Mouse (Mus musculus): ENCODE data around the gene Prok1. TPM values are rescaled to one million over a fixed set of nuclear protein-coding genes. Genes with fewer than 3 reads are reported as not detected.

Prok1 gene
- polyA plus RNA-seq, 1 experiment from 2014 or later: not detected

DNA sequence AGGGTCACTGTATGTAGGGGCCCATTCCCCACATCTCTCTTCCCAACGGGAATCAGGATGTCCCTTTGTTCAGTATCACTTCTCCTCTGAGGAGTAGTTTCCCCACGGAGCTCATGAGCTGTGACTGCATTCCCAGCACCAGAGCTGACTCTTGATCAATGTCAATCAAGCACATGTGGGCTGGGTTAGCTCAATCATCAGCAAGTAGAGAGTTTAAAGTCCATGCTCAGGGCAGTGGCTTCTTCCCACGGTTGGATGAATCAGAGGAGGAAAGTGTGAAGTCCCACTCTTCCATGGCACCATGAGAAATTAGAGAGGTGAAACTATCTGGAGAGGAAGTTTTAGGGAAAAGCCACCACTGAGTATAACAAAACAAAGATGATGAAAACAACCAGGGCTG is 9.5 kb upstream of the Prok1 start:
- no peak overlapping the region for H3K4me2 ChIP-seq (replicated peaks; ENCODE audit: low read depth, low read length)
- WGBS: 66% methylated on average over 3 of the region's 3 CpGs
- H3K27me3 ChIP-seq (ENCODE audit: control insufficient read depth, insufficient read depth, low read length): peaks cover 2% of the 10 kb centered on the region; the same call in 1 of the 2 replicates
- no peaks in the 10 kb centered on the region for H3K36me3 ChIP-seq (ENCODE audit: control insufficient read depth, insufficient read depth, low read length)
- no peak overlapping the region for H3K4me3 ChIP-seq (ENCODE audit: low read length)
- no peak overlapping the region for H3K9ac ChIP-seq (ENCODE audit: low read depth, low read length)
- no peak overlapping the region for H3K27ac ChIP-seq (ENCODE audit: low read depth, low read length)
- H3K9me3 ChIP-seq (ENCODE audit: control insufficient read depth, low read length): no peaks in the 10 kb centered on the region
- no peaks in the 10 kb centered on the region for H3K4me1 ChIP-seq (ENCODE audit: control insufficient read depth, insufficient read depth, low read length)
- ATAC-seq (ENCODE audit: low FRiP score, low TSS enrichment): no peak

DNA sequence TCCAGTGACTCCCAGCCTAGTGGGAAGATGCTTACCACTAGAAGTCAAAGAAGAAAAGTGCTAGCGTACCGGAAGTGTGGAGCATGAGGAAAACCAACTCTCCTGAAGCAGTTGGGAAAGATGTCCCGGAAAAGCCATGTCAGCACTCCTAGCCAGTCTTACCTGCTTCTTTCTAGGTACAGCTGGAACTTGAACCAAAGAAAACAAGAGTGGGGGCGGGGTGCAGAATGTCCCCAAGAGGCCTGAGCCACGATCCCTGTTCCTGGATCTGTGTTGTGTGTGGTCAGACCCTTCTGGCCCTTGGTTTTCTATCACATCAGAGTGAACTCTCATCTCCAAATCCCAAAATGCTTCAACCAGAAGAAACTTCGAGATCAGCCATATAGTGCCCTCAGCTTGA is 7.4 kb upstream of the Prok1 start:
- H3K4me2 ChIP-seq (replicated peaks; ENCODE audit: low read depth, low read length): no peak overlapping the region
- 72% methylated on average over 6 of the region's 6 CpGs for WGBS
- no peak for ATAC-seq (ENCODE audit: low FRiP score, low TSS enrichment)

DNA sequence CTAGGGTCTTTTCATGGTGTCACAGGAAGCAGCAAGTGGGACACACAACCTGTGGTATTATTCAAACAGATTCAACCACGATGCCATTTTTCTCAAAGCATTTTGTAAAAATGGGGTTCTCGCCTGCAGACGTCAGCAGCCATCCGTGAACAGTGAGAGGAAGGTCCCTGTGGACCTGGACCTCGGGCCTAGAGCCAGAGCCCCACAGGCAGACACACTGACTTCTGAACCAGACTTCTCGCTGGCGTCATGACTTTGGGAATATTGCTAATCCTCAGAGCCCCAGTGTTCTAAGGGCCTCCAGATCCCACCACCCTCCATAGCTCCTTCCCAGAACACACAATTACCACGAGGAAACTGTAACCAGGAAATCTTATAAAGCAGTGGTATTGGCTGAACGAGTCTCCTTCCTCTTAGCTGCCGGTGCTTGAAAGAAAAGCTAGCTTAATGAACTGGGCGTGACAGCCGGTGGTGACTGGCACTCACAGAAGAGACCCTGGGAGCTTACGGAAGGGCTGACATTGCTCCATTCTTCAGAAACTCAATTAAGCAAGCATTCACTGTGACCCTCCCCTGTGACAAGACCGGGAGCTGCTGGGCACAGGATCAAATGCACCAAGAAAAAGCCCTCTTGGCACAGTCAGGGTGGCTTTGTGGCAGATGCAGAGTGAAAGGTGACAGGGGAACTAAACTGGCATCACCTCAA is 2.0 kb upstream of the Prok1 start:
- 46% methylated on average over 14 of the region's 14 CpGs for WGBS
- H3K27ac ChIP-seq (ENCODE audit: low read depth, low read length): no peak overlapping the region

More for the DNA sequence above, 7.4 kb upstream of the Prok1 start:
- H3K9me3 ChIP-seq (ENCODE audit: control insufficient read depth, low read length): no peaks in the 10 kb centered on the region
- no peak overlapping the region for H3K27ac ChIP-seq (ENCODE audit: low read depth, low read length)
- no peak overlapping the region for H3K4me3 ChIP-seq (ENCODE audit: low read length)
- no peaks in the 10 kb centered on the region for H3K36me3 ChIP-seq (ENCODE audit: control insufficient read depth, insufficient read depth, low read length)
- no peak overlapping the region for H3K9ac ChIP-seq (ENCODE audit: low read depth, low read length)
- no peaks in the 10 kb centered on the region for H3K4me1 ChIP-seq (ENCODE audit: control insufficient read depth, insufficient read depth, low read length)
- peaks cover 7% of the 10 kb centered on the region; the same call in 1 of the 2 replicates for H3K27me3 ChIP-seq (ENCODE audit: control insufficient read depth, insufficient read depth, low read length)

GRCm38 (mm10) chr3:107238471-107238980 is 981 bp downstream of the Prok1 start:
- H3K4me3 ChIP-seq (ENCODE audit: low read length): no peak overlapping the region
- H3K4me1 ChIP-seq (ENCODE audit: control insufficient read depth, insufficient read depth, low read length): no peaks in the 10 kb centered on the region
- H3K9me3 ChIP-seq (ENCODE audit: control insufficient read depth, low read length): no peaks in the 10 kb centered on the region
- ATAC-seq (ENCODE audit: low FRiP score, low TSS enrichment): no peak
- 86% methylated on average over 8 of the region's 8 CpGs for WGBS
- 0 out of 2 replicates have a peak, but pooled peaks cover 3% of the 10 kb centered on the region for H3K27me3 ChIP-seq (ENCODE audit: control insufficient read depth, insufficient read depth, low read length)
- no peak overlapping the region for H3K4me2 ChIP-seq (replicated peaks; ENCODE audit: low read depth, low read length)
- no peak overlapping the region for H3K9ac ChIP-seq (ENCODE audit: low read depth, low read length)
- no peaks in the 10 kb centered on the region for H3K36me3 ChIP-seq (ENCODE audit: control insufficient read depth, insufficient read depth, low read length)
- H3K27ac ChIP-seq (ENCODE audit: low read depth, low read length): no peak overlapping the region

More for the DNA sequence above, 2.0 kb upstream of the Prok1 start:
- Histone ChIP-seq H3K4me2 (replicated peaks; ENCODE audit: low read depth, low read length) (no peak overlapping the region), H3K4me3 (ENCODE audit: low read length) (no peak overlapping the region), H3K9me3 (ENCODE audit: control insufficient read depth, low read length) (no peaks in the 10 kb centered on the region), H3K36me3 (ENCODE audit: control insufficient read depth, insufficient read depth, low read length) (no peaks in the 10 kb centered on the region), H3K9ac (ENCODE audit: low read depth, low read length) (no peak overlapping the region), H3K27me3 (ENCODE audit: control insufficient read depth, insufficient read depth, low read length) (0 out of 2 replicates have a peak, but pooled peaks cover 4% of the 10 kb centered on the region), H3K4me1 (ENCODE audit: control insufficient read depth, insufficient read depth, low read length) (no peaks in the 10 kb centered on the region)
- ATAC-seq (ENCODE audit: low FRiP score, low TSS enrichment): no peak

DNA sequence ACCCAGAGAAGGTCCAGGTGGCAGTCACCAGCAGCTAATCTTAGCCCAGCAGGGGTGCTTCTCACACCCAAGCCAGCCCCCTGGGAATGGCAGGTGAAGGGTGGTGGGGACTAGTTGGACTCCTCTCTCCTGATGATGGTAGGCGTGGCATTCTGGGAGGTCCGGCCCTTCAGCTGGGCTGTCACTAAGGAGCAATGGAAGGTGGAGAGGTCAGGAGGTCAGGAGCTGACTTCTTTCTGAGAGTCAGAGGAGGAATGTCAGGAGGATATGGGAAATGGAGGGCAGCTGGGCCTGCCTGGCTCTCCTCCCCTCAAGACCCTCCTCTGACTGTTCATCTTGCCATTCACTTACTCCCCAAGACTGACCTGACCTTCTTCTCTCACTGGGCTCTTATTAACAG is 1.5 kb downstream of the Prok1 start:
- ATAC-seq (ENCODE audit: low FRiP score, low TSS enrichment): no peak
- H3K4me2 ChIP-seq (replicated peaks; ENCODE audit: low read depth, low read length): no peak overlapping the region
- no peaks in the 10 kb centered on the region for H3K27me3 ChIP-seq (ENCODE audit: control insufficient read depth, insufficient read depth, low read length)
- H3K4me1 ChIP-seq (ENCODE audit: control insufficient read depth, insufficient read depth, low read length): no peaks in the 10 kb centered on the region
- WGBS: 53% methylated on average over 2 of the region's 2 CpGs
- H3K9me3 ChIP-seq (ENCODE audit: control insufficient read depth, low read length): no peaks in the 10 kb centered on the region
- no peak overlapping the region for H3K4me3 ChIP-seq (ENCODE audit: low read length)
- H3K9ac ChIP-seq (ENCODE audit: low read depth, low read length): no peak overlapping the region
- no peak overlapping the region for H3K27ac ChIP-seq (ENCODE audit: low read depth, low read length)
- no peaks in the 10 kb centered on the region for H3K36me3 ChIP-seq (ENCODE audit: control insufficient read depth, insufficient read depth, low read length)

DNA sequence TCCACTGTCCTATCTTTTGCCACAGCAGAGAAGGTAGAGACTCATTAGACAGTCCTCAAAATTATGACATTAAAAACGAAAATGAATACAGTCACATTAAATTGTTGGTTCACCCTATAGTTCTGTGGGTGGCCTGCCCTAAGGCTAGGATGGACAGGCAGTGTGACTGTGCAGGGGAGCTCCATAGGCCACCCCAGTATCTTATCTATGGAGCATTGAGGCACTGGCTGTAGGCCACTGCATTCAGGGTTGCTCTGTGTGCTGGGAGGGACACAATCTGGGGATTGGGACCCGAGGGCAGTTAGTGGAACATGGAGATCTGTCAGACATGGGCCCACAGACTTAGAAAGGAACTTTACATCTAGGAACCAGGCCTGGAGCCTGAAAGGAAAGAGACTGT is 5.6 kb downstream of the Prok1 start:
- Histone ChIP-seq H3K4me3 (ENCODE audit: low read length) (no peak overlapping the region), H3K27me3 (ENCODE audit: control insufficient read depth, insufficient read depth, low read length) (no peaks in the 10 kb centered on the region), H3K9ac (ENCODE audit: low read depth, low read length) (no peak overlapping the region), H3K4me1 (ENCODE audit: control insufficient read depth, insufficient read depth, low read length) (peaks cover 6% of the 10 kb centered on the region), H3K9me3 (ENCODE audit: control insufficient read depth, low read length) (no peaks in the 10 kb centered on the region), H3K27ac (ENCODE audit: low read depth, low read length) (no peak overlapping the region), H3K4me2 (replicated peaks; ENCODE audit: low read depth, low read length) (no peak overlapping the region), H3K36me3 (ENCODE audit: control insufficient read depth, insufficient read depth, low read length) (no peaks in the 10 kb centered on the region)
- ATAC-seq (ENCODE audit: low FRiP score, low TSS enrichment): no peak
- 30% methylated on average over 2 of the region's 2 CpGs for WGBS

DNA sequence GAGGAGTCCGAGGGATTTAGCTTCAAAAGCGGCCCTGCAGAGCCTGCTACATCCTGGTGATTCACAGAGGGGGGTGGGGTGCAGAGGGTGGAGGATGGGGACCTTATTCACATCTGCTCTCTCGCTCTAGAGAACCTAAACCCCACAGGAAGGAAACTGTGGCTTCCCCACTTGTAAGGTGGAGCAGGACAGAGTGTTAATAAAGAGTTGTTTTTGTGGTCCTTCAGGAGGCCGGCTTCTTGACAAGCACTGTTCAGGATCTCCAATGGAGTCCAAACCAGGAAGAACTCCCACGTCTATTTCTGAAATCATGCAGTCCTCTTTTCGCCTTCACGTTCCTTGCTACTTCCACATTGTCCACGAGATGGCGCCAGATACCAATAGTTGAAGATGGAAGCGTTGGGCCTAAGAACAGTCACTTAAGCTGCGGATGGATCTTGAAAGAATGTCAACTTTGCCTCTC is 6.1 kb downstream of the Prok1 start:
- ATAC-seq (ENCODE audit: low FRiP score, low TSS enrichment): peak; percentile 32; the same call in 1 of the 2 replicates
- H3K36me3 ChIP-seq (ENCODE audit: control insufficient read depth, insufficient read depth, low read length): no peaks in the 10 kb centered on the region
- H3K27me3 ChIP-seq (ENCODE audit: control insufficient read depth, insufficient read depth, low read length): no peaks in the 10 kb centered on the region
- H3K4me3 ChIP-seq (ENCODE audit: low read length): no peak overlapping the region
- WGBS: 8% methylated on average over 11 of the region's 11 CpGs
- peaks cover 6% of the 10 kb centered on the region for H3K4me1 ChIP-seq (ENCODE audit: control insufficient read depth, insufficient read depth, low read length)
- no peak overlapping the region for H3K9ac ChIP-seq (ENCODE audit: low read depth, low read length)
- no peak overlapping the region for H3K4me2 ChIP-seq (replicated peaks; ENCODE audit: low read depth, low read length)
- no peaks in the 10 kb centered on the region for H3K9me3 ChIP-seq (ENCODE audit: control insufficient read depth, low read length)
- H3K27ac ChIP-seq (ENCODE audit: low read depth, low read length): no peak overlapping the region

- H3K4me1 ChIP-seq (ENCODE audit: control insufficient read depth, insufficient read depth, low read length): peaks cover 6% of the 10 kb centered on the region
- peak; percentile 68 for ATAC-seq (ENCODE audit: low FRiP score, low TSS enrichment)
- no peaks in the 10 kb centered on the region for H3K36me3 ChIP-seq (ENCODE audit: control insufficient read depth, insufficient read depth, low read length)
- no peak overlapping the region for H3K4me2 ChIP-seq (replicated peaks; ENCODE audit: low read depth, low read length)
- 32% methylated on average over 4 of the region's 4 CpGs for WGBS
- no peaks in the 10 kb centered on the region for H3K9me3 ChIP-seq (ENCODE audit: control insufficient read depth, low read length)
- H3K27ac ChIP-seq (ENCODE audit: low read depth, low read length): no peak overlapping the region
- no peak overlapping the region for H3K9ac ChIP-seq (ENCODE audit: low read depth, low read length)
- H3K27me3 ChIP-seq (ENCODE audit: control insufficient read depth, insufficient read depth, low read length): no peaks in the 10 kb centered on the region
- H3K4me3 ChIP-seq (ENCODE audit: low read length): no peak overlapping the region
Measured at GRCm38 (mm10) chr3:107231202-107231601, 8.3 kb downstream of the Prok1 start.

GRCm38 (mm10) chr3:107230527-107230926 is 9.0 kb downstream of the Prok1 start, which contains the start of gene A630076J17Rik:
A630076J17Rik (plus strand) TSS chr3:107230614.
- Histone ChIP-seq H3K27me3 (ENCODE audit: control insufficient read depth, insufficient read depth, low read length) (no peaks in the 10 kb centered on the region), H3K4me2 (replicated peaks; ENCODE audit: low read depth, low read length) (no peak within 1 kb of the TSS), H3K9me3 (ENCODE audit: control insufficient read depth, low read length) (no peaks in the 10 kb centered on the region), H3K27ac (ENCODE audit: low read depth, low read length) (no peak within 1 kb of the TSS), H3K9ac (ENCODE audit: low read depth, low read length) (no peak within 1 kb of the TSS), H3K36me3 (ENCODE audit: control insufficient read depth, insufficient read depth, low read length) (no peaks in the 10 kb centered on the region), H3K4me1 (ENCODE audit: control insufficient read depth, insufficient read depth, low read length) (peaks cover 6% of the 10 kb centered on the region), H3K4me3 (ENCODE audit: low read length) (no peak within 1 kb of the TSS)
- 19% methylated on average over 1 of the region's 1 CpGs for WGBS
- no peak for ATAC-seq (ENCODE audit: low FRiP score, low TSS enrichment)

All from kidney, embryonic 14.5 days (tissue).